Mouse (Mus musculus) gastrocnemius, postnatal 14 days (tissue): ENCODE measurements around the gene Fopnl. TPM values are rescaled to one million over a fixed set of nuclear protein-coding genes. Genes with fewer than 3 reads are reported as not detected.

Experiments
- DNase-seq: peaks from one replicate; pipeline ENCODE4 v3.0.0; 2021; ENCODE audit warnings: mixed read lengths
- intact Hi-C: fragments of 180-260 bp; cut with DNase I; formaldehyde crosslinking; loops from one replicate; pipeline ENCODE4 v1.15.1; 2025; ENCODE audit warnings: low total_unique reads
- total RNA-seq, 2 experiments: library from RNA; stranded (reverse); gene quantifications; 2 replicates each; pipeline ENCODE4 v1.2.3; 2021

Fopnl gene
- total RNA-seq, 2 experiments from 2014 or later: 54.2 to 61.6 TPM

DNA sequence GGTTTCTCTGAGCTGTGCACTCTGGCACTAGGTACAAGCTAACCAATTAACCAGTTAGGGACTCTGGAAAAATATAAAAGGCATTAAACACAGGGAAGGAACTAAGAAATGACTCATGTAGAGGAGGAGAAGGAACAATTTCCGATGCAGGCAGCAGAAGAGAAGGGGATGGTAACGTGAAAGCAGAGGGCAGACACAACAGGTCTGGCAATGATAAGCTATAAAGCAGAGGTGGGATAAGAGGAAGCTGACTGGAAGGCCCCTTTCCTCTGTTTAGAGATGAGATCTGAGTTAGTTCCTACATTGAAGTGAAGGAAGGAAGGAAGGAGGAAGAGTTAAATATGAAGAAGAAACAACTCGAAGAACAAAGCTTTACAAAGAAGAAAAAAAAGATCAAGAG lies 7.4 kb downstream of the Fopnl start:
- no peak for DNase-seq
- intact Hi-C loops: no loop called here

DNA sequence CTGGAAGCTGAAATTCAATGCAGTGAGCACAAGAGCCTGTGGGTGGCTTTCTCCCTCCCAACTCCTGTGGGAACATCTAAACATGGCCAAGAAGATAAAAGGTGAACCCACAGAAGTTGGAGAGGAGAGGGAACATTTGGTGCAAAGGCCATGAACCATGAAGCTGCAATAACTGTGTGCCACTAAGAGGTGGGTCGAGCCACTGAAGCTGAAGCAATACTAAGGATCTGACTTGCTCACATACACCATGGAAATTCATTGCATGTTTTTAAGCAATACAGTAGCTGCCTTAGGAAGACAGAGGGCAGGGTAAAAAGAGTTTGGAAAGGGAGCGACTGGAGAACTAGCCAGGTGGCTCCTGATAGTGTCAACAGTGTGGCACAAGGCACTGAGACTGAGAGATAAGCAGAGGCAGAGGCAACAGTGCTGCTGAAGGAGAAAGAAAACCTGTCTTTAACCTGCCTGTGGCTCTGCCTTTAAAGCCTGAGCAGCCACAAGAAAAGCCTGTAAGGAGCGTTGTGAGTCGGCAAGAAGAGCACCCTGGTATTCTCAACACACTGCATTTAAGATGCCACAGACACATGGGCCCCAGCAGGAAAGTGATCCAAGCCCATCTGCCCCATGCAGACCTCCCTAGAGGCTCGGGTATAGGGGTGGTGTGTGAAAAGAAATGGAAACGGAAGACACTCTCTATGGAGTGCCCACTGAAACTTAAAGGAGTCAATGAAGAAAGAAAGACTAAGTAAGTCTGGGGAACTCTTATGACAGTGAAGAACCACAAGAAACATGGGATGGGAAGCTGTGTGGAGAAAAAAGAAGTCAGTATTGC lies 8.7 kb downstream of the Fopnl start:
- DNase-seq: no peak
- intact Hi-C loops: no loop called here

DNA sequence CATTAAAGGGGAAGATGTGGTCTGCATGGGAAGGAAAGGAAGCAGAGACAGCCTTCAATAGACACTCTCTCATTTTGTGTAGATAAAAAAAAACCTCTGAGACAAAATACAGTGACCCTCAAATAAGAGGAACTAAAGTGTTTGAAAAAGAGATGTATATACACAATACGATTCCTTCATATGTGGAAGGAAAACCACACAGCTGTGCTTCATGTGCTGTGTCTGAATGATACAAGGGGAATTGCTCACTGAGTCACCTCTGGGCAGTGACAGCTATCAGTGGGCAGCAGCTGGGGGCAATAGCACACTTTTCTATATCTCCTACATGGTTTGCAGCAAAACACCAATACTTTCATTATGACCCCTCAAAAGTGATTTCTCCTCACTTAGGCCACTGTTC lies 9.8 kb downstream of the Fopnl start:
- intact Hi-C loops: no loop called here

DNA sequence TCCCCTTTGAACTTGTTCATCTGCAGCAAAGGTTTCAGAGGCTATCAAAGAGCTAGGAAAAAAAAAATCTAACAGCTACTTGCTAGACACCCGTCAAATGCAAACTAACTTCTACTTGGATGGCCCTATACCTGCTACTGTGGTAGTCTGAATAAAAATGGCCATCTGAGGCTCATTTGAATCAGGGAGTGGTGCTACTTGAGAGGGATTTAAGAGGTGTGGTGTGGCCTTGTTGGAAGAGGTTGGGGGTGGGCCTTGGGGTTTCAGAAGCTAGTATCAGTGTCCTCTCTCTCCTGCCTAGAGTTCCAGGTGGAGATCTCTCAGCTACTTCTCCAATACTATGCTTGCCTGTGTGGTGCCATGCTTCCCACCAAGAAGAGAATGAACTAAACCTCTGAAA lies 10.8 kb downstream of the Fopnl start:
- intact Hi-C loops: no loop called here
- DNase-seq: no peak

More for the DNA sequence above, 9.8 kb downstream of the Fopnl start:
- no peak for DNase-seq

DNA sequence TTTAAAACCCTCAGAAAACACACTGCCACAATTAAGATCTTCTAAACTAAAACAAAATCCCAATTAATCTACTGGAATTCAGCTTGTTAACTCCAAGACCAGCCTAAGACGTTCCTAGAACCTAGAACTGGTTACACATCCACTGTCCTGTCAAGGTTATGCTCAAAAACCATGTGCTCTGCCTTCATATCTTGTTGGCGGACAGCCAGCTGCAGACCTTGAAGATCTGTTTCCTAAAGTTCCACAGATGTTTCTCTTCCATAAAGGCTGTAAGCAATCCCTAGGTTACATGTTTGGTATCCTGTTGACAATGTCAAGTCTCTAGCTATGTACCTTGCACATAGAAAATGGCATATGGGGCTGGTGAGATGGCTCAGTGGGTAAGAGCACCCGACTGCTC lies 12.4 kb downstream of the Fopnl start:
- intact Hi-C loops: no loop called here
- no peak for DNase-seq

DNA sequence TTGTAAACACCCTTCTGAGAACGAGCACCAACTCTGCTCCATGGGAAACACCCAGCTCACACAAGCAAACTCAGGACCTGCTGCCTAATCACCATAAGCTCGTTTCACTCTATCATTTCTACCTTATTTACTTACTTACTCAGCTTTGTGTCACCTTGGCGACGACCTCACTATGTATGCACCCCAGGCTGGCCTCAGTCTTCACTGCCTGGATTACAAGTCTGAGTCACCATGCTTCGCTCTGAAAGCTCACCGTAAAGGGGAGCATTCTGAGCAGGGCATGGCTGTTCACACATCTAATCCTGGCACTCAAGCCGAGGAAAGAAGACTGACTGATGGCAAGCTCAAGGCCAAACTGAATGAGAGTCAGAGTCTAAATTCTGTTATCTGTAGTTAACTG lies 13.5 kb downstream of the Fopnl start:
- intact Hi-C loops: no loop called here
- DNase-seq: no peak

DNA sequence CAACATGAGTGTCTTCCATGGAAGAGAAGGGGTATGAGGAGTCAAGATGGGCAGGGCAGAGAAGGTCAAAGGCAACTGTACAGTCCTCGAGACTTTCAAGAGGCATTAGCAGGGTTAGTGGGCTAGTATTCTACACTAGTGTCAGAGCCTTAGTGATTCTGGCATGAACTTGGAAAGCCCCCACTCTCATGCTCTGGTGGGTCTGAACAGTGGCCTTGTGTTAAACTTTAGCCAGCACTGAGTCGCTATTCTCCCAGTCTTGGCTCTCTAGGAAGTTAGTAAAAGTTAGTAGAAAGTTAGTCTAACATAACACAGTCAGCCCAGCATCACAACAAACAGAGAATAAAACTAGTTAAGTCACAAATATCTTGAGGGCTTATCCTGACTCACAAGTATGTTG lies 14.1 kb downstream of the Fopnl start:
- no peak for DNase-seq
- intact Hi-C loops: no loop called here

DNA sequence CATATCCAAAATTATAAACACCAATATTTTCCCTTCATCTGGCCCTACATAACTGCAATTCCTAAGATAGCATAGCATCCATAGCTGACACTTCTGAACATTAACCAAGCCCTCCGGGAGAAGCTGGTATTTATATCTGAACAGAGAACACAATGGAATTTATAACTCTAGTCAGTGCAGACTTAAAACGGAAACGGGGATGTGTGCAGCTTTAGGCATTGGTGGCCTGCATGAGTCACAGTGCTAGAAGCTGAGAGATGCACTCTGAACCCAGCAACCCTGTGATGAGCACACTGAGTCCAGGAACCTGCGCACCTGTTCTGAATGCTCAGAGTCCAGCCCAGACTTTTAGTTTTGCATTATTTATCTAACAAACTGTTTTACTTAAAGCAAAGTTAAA lies 18.7 kb downstream of the Fopnl start:
- no peak for DNase-seq
- intact Hi-C loops: no loop called here

DNA sequence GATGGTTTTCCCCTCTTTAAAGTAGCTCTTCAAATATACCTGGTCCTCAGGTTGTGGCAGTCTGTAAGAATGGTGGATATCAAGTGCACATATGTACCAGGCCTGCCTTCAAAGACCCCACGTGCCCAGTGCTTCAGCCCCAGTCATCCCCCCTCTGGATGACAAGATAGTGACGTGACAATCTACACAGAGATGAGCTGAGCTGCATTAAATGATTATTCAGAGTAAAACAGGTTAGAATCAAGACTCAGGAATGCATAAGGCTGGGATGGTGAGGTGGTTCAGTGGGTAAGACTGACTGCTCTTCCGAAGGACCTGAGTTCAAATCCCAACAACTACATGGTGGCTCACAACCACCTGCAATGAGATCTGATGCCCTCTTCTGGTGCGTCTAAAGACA lies 19.5 kb downstream of the Fopnl start:
- intact Hi-C loops: no loop called here
- DNase-seq: no peak

DNA sequence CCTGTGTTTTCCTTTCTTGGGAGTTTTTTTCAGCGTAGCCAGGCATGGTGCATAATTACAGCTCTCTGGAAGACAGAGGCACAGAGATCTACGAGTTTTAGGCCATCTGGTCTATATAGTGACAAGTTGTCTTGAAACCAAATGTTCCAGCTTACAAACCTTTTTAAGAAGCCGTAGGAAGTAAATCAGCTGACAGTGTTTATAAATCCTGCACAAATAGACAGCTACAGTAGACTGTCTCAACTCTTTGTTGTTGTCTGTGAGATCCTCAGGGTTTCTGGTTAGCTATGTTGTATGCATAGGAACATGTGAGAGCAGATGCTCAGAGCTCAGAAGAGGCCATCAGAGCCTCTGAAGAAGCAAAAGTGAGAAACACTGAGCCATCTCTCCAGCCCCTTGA lies 20.1 kb downstream of the Fopnl start:
- intact Hi-C loops: no loop called here
- no peak for DNase-seq

DNA sequence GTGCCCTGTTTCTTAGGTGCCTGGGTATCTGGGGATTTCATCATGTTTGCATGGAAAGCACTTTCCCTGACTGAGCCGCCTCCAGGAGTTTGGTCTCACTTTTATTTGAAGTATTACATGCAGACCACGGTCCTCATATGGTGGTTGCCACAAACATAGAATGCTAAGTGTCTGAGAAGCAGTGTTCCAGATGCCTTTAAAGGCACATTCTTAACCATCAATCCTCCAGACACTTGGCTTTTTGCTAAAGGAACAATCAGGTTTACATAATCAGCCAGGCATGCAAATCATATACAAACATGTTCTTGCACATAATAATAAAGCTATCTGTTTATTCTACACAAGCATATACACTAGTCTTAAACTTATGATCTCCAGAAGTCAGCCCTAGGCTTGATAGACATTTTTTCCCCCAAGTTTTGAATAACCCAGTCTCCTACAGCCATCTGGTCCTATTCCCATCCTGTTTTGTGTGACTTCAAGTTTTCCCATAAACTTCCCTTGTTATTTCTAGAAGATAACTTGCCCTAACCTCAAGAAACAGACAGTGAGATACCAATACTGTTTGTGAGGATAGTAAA lies 20.6 kb downstream of the Fopnl start:
- intact Hi-C loops: no loop called here

DNA sequence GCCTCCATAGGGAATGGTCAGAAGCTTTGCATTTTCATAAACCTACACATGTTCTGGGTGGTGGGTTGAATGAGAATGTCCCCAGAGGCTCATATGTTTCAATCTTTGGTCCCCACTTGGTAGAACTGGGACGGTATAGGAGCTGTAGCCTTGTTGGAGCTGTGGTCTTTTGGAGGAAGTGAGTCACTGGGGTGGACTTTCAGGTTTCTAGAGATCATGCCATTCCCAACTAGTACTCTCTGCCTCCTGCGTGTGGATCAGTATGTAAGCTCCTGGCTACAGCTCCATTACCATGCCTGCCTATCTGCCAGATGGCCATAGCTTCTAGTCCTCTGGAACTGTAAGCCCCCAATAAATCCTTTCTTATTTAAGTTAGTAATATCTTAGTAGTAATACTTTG lies 21.9 kb downstream of the Fopnl start:
- intact Hi-C loops: no loop called here
- DNase-seq: no peak

More for the DNA sequence above, 20.6 kb downstream of the Fopnl start:
- DNase-seq: no peak

DNA sequence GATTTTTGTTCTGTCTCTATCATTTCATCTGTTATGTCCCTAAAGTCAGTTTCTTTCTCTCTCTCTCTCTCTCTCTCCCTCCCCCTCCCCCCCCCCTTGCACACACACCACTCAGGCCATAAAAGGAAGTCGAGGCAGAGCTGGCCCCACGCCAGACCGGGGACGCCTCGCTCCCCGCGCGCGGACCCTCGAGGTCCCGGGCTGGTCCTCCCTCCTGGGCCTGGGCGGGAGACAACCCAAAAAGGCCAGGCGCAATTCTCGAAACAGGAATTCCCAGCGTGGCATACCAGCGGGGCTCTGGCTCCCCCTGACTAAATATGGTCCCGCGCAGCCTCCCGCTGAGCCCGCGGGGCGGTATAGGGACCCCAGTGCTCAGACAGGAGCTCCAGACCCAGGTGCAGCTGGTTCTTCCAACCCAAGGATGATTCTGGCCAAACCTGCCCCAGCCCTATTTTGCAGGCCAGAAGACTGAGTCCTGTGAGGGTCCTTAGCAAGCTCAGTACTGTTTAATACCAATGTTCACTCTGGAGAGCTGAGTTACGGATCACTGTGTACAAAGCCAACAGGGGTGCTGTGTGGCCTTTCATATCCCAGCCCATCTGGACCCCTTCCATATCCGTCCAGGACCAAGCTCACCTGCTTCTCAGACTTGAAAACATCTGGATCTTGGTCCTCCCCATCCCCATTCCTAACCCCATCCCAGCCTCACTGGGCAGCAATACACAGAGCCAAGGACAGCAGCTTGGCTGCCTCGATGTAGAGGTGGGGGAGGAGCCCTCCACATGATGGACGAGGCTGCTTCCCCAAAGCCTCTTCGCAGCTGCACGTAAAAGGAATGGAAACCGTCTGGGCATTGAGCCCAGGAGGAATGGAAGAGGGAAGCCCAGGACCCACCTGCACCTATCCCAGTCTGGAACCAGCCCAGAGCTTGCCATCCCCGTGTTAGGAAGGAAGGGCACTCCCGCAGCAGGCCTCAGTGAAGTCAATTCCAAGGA lies 24.7 kb downstream of the Fopnl start:
- intact Hi-C loops: loop anchor here (5.0 kb wide), 1 partner anchor 55 kb away; no protein-coding TSS in a partner anchor

DNA sequence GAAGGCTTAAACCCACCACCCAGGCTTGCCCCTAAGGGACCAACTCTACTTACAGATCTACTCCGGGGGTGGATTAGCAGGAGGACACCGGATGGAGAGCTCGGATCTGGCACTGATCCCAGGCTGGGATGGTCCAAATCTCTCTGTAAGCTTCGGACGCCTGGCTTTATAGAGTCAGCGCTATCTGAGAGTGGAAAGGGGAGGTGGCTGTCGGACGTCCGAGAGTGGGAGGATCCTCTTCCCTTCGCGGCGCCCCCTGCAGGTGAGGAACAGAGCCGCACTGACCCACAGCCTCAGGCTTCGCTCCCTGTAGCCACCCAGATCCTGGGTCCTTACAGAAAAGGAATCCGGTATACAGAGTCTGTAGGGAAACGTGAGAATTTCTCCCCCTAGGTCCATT lies 26.0 kb downstream of the Fopnl start, which contains the start of gene Myh11:
Gene Myh11 (minus strand): TSS at position 150 of the 400 bp plus-strand sequence.
- peak; percentile 81 for DNase-seq
- intact Hi-C loops: loop anchor here (5.0 kb wide), 1 partner anchor 54 kb away; no protein-coding TSS in a partner anchor

More for the DNA sequence above, 24.7 kb downstream of the Fopnl start:
- peak; percentile 17 for DNase-seq

DNA sequence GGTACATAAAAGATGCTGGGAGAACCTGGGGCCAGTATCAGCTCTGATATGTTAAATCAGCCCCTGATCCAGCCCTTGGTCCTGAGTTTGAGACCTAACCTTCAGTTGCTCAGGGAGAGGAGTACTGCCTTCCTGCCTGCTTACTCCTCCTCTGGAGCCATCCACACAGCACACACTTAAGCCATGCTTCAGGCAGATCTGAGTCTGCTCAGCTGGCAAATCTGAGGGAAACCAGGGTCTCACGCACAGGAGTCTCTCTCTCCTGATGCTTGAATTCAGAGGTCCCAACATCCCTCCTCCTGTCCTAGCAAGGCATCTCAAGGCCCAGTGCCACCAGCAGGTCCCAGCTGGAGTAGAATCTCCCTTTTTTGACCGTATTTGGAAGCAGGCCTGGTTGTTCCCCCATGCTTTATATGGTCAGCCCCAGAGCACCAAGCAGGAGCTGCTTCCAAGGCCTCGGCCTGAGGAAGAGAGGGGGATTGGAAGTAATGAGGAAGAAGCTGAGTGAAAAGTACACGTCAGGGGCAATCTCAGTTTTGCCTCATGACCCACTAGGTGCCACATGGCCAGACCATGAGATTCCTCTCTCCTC lies 44.7 kb downstream of the Fopnl start:
- intact Hi-C loops: no loop called here
- DNase-seq: no peak

DNA sequence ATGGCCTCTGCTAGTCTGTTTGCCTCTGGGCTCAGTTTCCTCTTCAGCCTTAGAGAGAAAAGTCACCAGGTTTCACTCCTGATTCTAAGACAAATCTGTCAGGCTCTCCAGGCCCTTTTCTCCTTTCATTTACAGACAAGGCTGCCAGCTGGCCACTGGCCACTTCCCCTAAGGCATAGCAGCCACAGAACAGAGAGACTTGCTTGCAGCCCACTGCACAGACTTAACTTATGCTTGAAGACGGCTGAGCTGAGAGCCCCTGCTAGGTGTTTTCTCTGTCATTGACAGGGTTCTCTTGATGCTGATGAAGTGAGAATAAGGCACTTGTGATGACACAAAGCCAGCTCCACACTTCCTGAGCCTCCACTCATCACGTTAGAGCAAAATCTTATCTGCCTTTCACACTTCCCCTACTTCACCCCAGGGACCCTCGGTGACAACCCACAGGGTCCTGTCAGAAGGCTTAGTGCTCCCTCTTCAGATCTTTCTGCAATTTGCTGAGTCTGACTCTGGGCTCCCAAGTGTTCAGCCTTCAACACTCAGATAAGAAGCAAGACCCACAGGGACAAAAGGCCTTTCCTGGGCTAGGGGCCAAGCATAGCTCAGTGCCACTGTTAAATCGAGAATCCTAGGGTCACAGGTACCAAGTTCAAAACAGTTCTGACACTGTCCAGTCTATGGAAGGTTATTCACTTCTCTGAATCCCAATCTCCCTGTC lies 51.8 kb downstream of the Fopnl start:
- DNase-seq: no peak
- intact Hi-C loops: no loop called here

DNA sequence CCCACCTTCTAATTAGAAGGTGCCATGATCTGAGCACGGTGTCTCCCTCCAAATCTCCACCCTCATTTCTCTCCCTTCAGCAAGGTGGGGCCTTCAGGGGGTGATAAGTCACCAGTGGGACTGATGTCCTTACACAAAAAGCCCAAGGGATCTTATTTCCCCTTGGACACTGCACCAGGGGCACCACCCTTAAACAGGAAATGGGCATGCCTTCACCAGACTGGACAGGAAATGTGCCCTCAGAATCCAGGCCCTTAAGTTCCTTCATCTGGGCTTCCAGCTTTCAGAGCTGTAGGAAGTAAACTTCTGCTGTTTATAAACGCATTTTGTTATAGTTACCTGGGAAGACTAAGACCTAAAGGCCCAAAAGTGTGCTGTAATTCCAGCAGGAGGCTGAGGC lies 52.7 kb downstream of the Fopnl start:
- no peak for DNase-seq
- intact Hi-C loops: no loop called here

DNA sequence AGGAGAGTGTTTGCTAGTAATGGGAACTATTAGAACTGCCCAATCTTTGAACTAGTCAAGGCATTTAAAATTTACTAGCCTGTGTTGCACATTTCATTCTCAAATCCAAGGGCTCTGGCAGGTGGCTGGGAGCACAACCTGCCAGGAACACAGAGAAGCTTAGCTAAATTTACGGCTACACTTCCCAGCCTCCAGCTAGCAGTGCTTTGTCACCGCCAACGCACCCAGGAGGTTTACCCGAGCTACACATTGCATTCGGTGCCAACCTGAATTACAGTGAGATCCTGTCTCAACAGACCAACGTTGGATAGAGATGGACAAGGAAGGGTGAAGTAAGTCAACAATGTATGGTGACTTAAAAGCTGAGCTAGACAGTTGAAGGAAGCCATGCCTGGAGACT lies 54.0 kb downstream of the Fopnl start:
- DNase-seq: no peak
- intact Hi-C loops: no loop called here

DNA sequence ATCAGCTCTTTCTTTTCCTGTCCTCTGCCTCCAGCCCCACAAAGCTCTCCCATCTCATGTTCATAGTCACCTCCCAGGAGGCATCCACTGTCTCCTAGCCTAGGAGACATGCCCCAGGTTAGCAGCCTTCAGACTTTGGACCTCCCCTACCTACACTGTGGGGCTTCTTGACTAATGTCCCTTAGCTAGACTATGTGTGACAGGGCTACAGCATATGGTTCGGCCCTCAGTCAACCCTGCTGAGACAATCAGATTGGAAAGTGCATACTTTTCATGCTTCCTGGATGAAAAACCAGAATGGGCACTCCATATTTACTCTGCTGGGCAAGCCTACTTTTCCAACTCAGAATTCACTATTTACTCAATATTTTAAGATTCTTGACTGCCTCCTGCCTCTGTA lies 54.8 kb downstream of the Fopnl start:
- intact Hi-C loops: no loop called here
- DNase-seq: no peak
